Mouse (Mus musculus) MEL (cell line): ENCODE data around the gene Grik1.

Experiments used
- CTCF ChIP-seq, 3 experiments: IDR thresholded peaks in 2 of 3; conservative IDR thresholded peaks in 1 of 3; 2 replicates each; pipeline ENCODE4 v1.5.1; 2011 to 2012; ENCODE audit warnings: low read length in 3 of 3, low read depth in 2 of 3, mild to moderate bottlenecking in 2 of 3, improper control_type of control experiment in 1 of 3, inconsistent platforms in 1 of 3, mixed read lengths in 1 of 3, moderate library complexity in 1 of 3; ENCODE audit not compliant: control insufficient read depth in 1 of 3, insufficient read depth in 1 of 3, poor library complexity in 1 of 3, severe bottlenecking in 1 of 3
- NRF1 ChIP-seq: IDR thresholded peaks from 2 replicates; pipeline ENCODE4 v1.6.1; 2014; ENCODE audit warnings: low read depth, mild to moderate bottlenecking, inconsistent platforms, low read length, improper control_type of control experiment, moderate library complexity; ENCODE audit not compliant: poor library complexity, insufficient read depth, severe bottlenecking
- POLR2A ChIP-seq, 2 experiments: IDR thresholded peaks; 2 replicates each; pipeline ENCODE4 v1.6.1; 2011 to 2012; ENCODE audit warnings: low read length in 2 of 2, mild to moderate bottlenecking in 2 of 2, control low read depth in 1 of 2, improper control_type of control experiment in 1 of 2, low read depth in 1 of 2, moderate library complexity in 1 of 2; ENCODE audit not compliant: control insufficient read depth in 1 of 2, insufficient read depth in 1 of 2, poor library complexity in 1 of 2
- TAL1 ChIP-seq: IDR thresholded peaks from 2 replicates; pipeline ENCODE4 v1.6.1; 2012; ENCODE audit warnings: mild to moderate bottlenecking, inconsistent platforms, low read length, moderate library complexity, mixed read lengths
- ZNF384 ChIP-seq: IDR thresholded peaks from 2 replicates; pipeline ENCODE4 v1.6.1; 2012; ENCODE audit warnings: low read depth, mild to moderate bottlenecking, inconsistent platforms, low read length, improper control_type of control experiment

DNA sequence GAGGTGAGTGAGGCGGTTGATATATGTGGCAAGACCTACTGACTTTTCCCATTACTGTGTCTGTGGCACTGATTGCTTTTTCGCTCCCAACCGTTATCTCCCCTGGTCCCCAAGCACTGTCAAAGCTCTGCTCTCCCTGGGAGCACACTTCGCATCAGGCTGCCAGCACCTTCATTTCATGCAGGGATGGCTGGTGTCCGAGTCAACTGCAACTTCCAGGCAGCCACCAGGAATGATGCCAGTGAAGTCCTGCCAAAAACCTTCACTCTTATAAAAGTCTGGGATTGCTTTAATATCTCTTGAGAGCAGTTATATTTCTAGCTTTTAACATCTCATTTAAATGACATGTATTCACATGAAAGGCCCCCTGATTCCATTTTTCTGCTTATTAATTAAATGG, 215.3 kb downstream of the Grik1 start:
- TF ChIP-seq POLR2A (IDR thresholded peaks at IDR 0.05; ENCODE audit: control insufficient read depth in 1 of 2, insufficient read depth in 1 of 2, low read depth in 1 of 2, low read length in 2 of 2, poor library complexity in 1 of 2) (no peak), ZNF384 (no peak), CTCF (IDR thresholded peaks at IDR 0.05 in 2 of 3, conservative IDR thresholded peaks at IDR 0.05 in 1 of 3; ENCODE audit: control insufficient read depth in 1 of 3, insufficient read depth in 1 of 3, low read depth in 2 of 3, low read length in 3 of 3, poor library complexity in 1 of 3, severe bottlenecking in 1 of 3) (no peak), TAL1 (no peak), NRF1 (no peak)
